Mouse (Mus musculus): ENCODE results near the gene Samd1. TPM values are rescaled to one million over a fixed set of nuclear protein-coding genes. Genes with fewer than 3 reads are reported as not detected.
"Not testable (repeated sequence)": the region's sequence is repeated elsewhere in the genome, so short reads cannot be mapped to it uniquely, and the experiment has no call there.

Samd1 gene
- polyA plus RNA-seq, 1 experiment: 12.4 TPM

DNA sequence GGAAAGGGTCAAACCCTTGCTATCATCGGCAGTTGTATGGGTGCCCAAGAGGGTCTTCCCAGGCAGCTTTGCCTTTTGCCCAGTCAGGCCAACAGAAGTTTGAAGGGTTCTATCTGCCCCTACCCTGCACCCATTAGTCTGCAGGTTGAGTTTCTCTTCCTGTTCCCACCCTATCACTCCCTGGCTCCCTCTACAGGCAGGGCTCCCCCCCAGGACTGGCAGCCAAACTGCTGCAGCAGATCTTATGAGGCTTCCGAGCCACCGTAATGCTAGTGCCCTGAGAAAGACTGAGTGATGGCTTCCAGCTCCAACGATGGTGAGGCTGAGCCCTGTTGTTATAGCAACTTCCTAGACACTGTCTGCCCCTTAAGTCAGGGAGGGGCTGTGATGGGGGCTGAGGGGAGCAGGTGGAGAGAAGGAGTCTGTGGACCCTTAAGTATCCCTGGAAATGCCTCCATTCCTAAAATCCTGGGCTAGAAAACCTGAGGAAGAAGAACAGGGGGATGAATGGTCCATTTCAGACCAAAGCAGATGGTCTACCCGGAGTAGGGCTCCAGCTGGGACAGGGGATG is 20.6 kb upstream of the Samd1 start:
- Histone ChIP-seq H3K27ac (replicated peaks; ENCODE audit: low read depth, low read length) (peak overlapping the region; percentile 80), H3K4me3 (ENCODE audit: insufficient read depth, low read depth, low read length) (peak overlapping the region; percentile 48; the same call in 1 of the 2 replicates), H3K4me1 (ENCODE audit: control insufficient read depth, insufficient read depth, insufficient read length, low read length) (peaks cover 29% of the 10 kb centered on the region)

DNA sequence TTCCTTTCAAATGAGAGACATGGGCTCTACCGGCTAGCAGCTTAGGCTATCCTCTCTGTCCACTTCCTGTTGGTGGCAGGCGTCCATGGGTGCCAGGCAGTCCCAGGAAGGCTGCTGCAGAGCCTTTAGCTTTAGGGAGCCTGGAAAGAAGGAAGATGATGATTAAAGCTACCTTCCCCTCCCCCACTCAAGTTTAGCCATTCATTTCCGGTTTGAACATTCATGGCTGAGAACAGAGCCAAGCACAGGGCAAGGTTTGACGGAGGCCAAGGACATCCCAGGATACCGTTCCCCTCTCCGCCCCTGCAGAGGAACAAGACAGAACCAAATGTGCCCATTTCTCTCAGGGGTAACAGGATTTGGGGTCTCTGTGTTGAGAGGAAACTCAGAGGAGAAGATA is 19.8 kb upstream of the Samd1 start:
- peak overlapping the region; percentile 48 for H3K4me3 ChIP-seq (ENCODE audit: insufficient read depth, low read depth, low read length)
- peaks cover 28% of the 10 kb centered on the region for H3K4me1 ChIP-seq (ENCODE audit: control insufficient read depth, insufficient read depth, insufficient read length, low read length)
- peak overlapping the region; percentile 80 for H3K27ac ChIP-seq (replicated peaks; ENCODE audit: low read depth, low read length)

DNA sequence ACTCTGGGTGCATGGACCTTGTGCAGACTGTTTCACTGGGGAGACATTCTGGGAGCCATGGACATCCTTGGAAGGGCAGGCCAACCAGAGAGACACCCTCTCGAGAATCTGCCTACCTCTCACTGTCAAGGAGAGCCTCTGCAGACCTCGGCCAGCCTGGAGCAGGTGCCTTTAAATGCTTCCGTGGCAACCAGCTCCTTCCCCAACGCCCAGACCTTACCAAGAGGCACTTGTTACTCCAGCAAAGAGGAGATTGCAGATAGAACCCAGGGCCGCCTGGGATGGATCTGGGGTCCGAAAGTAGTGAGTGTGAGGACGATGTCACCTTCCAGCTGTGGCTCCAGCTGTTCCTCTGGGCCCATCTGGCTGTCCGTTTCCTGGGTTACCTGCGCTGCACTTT is 19.3 kb upstream of the Samd1 start:
- peak overlapping the region; percentile 48 for H3K4me3 ChIP-seq (ENCODE audit: insufficient read depth, low read depth, low read length)
- H3K4me1 ChIP-seq (ENCODE audit: control insufficient read depth, insufficient read depth, insufficient read length, low read length): peaks cover 28% of the 10 kb centered on the region
- peak overlapping the region; percentile 80; the same call in 1 of the 2 replicates for H3K27ac ChIP-seq (replicated peaks; ENCODE audit: low read depth, low read length)

DNA sequence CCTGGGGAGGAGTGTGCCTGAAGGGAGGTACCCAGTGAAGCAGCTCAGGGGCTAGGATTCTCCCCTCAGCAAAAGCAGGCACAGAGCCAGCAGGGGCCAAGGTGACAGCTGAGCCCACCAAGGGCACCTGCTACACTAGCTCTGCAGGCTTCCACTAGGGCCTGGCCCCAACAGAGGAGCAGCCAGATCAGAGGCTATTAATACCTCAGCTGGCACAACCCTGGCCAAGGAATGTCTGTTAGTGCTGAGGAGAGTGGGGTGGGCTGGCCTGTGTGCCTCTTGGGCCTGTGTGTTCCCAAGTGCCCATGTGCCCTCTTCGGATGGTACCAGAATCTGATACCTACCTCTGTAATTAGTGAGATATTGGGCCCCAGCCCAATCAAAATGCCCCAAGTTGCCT is 17.2 kb upstream of the Samd1 start:
- Histone ChIP-seq H3K4me3 (ENCODE audit: insufficient read depth, low read depth, low read length) (no peak overlapping the region), H3K4me1 (ENCODE audit: control insufficient read depth, insufficient read depth, insufficient read length, low read length) (peaks cover 28% of the 10 kb centered on the region)

DNA sequence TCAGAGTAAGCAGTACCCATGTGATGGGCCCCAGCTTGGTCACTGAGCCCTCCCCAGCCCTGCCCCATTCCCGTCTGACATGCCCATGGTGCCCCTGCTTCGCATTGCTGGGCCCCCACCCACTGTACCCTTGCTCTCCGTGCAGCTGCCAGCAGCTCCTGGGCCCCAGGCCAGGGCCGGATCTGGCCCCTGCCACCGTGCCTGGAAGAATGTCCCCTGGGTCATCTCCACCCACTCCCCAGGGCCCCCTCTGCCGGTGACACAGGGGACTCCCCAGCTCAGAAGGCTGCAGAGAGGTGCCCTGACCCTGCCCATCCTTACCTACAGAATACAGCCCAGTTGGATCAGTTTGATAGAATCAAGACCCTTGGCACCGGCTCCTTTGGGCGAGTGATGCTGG is 16.6 kb upstream of the Samd1 start:
- no peak overlapping the region for H3K4me3 ChIP-seq (ENCODE audit: insufficient read depth, low read depth, low read length)

More for the DNA sequence above, 17.2 kb upstream of the Samd1 start:
- no peak overlapping the region for H3K27ac ChIP-seq (replicated peaks; ENCODE audit: low read depth, low read length)

DNA sequence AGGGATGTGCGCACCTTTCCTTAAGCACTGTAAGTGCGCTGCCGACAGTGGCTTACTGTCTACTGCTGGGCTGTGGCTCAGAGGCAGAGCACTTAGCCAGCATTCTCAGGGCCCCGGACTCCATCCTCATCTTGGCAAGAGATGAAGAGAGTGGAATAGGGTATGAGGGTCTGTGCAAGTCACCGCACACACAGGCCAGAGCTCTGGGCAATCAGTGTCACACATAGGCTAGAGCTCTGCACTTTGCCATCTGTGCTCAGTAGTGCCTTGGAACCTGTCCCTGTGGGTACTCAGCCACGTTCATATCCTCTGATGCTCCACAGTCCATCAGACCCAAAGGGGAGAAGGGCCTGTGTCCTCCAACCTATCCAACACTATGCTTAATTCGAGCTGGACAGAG is 15.9 kb upstream of the Samd1 start:
- peaks cover 24% of the 10 kb centered on the region for H3K4me1 ChIP-seq (ENCODE audit: control insufficient read depth, insufficient read depth, insufficient read length, low read length)
- no peak overlapping the region for H3K27ac ChIP-seq (replicated peaks; ENCODE audit: low read depth, low read length)
- no peak overlapping the region for H3K4me3 ChIP-seq (ENCODE audit: insufficient read depth, low read depth, low read length)

More for the DNA sequence above, 16.6 kb upstream of the Samd1 start:
- Histone ChIP-seq H3K27ac (replicated peaks; ENCODE audit: low read depth, low read length) (no peak overlapping the region), H3K4me1 (ENCODE audit: control insufficient read depth, insufficient read depth, insufficient read length, low read length) (peaks cover 28% of the 10 kb centered on the region)

DNA sequence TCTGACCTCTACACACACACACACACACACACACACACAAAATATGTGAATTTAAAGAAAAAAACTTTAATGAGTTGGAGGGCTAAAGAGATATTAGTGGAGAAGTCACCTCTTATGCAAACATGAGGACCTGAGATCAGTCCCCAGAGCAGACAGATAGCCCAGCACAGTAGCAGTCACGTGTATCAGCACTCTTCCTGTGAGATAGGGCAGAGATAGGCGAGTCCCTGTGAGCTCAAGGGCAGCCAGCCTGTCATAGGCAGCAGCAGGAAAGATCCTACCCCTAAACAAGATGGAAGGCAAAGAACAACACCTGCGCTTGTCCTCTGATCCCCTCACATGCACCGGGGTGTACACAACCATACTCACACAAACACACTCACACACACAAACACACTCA is 15.0 kb upstream of the Samd1 start:
- Histone ChIP-seq H3K4me1 (ENCODE audit: control insufficient read depth, insufficient read depth, insufficient read length, low read length) (peaks cover 15% of the 10 kb centered on the region), H3K4me3 (ENCODE audit: insufficient read depth, low read depth, low read length) (no peak overlapping the region), H3K27ac (replicated peaks; ENCODE audit: low read depth, low read length) (no peak overlapping the region)

DNA sequence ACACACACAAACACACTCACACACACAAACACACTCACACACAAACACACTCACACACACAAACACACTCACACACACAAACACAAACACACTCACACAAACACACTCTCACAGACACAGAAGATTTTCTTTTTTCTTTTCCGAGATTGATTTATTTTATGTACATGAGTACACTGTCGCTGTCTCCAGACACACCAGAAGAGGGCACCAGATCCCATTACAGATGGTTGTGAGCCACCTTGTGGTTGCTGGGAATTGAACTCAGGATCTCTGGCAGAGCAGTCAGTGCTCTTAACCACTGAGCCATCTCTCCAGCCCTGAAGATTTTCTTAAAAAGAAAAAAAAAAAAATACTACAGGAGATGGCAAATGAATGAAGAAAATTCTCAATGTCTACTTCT is 14.2 kb upstream of the Samd1 start:
- not testable (repeated sequence) for H3K4me1 ChIP-seq (ENCODE audit: control insufficient read depth, insufficient read depth, insufficient read length, low read length); H3K27ac ChIP-seq (replicated peaks; ENCODE audit: low read depth, low read length); H3K4me3 ChIP-seq (ENCODE audit: insufficient read depth, low read depth, low read length)

DNA sequence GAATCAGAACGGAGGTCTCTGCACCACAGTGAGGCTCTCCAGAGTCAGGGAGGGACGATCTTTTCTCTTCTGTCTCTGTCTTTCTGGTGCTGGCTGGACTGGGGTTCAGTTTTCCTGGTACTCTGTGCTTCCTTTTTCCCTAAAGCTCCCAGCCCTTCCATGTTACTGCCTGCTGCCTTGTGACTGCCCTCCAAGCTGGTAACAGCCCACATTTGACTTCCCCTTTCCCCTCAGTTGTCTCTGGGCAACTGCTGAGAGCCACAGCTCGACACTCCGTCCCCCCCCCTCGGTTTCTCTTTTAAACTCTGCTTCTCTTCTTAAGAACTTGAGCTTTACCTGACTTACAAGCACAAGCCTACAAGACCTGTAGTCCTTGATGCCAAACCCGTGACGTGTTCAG is 8.2 kb upstream of the Samd1 start:
- Histone ChIP-seq H3K4me3 (ENCODE audit: insufficient read depth, low read depth, low read length) (no peak overlapping the region), H3K27ac (replicated peaks; ENCODE audit: low read depth, low read length) (no peak overlapping the region), H3K4me1 (ENCODE audit: control insufficient read depth, insufficient read depth, insufficient read length, low read length) (no peaks in the 10 kb centered on the region)

DNA sequence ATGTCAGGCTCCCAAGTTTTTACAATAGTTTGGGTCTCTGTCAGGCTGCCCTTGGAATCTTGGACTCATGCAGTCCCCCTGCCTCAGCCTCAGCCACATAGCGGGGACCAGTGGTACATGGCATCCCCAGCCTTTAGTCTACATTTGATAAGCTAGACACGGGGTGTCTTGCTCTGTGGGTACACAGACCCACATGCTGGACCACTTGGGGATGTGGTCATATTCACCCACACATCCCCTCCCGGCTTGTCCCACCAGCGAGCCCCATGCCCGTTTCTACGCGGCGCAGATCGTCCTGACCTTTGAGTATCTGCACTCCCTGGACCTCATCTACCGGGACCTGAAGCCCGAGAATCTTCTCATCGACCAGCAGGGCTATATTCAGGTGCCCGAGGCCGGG is 7.3 kb upstream of the Samd1 start:
- Histone ChIP-seq H3K27ac (replicated peaks; ENCODE audit: low read depth, low read length) (no peak overlapping the region), H3K4me1 (ENCODE audit: control insufficient read depth, insufficient read depth, insufficient read length, low read length) (no peaks in the 10 kb centered on the region), H3K4me3 (ENCODE audit: insufficient read depth, low read depth, low read length) (no peak overlapping the region)

DNA sequence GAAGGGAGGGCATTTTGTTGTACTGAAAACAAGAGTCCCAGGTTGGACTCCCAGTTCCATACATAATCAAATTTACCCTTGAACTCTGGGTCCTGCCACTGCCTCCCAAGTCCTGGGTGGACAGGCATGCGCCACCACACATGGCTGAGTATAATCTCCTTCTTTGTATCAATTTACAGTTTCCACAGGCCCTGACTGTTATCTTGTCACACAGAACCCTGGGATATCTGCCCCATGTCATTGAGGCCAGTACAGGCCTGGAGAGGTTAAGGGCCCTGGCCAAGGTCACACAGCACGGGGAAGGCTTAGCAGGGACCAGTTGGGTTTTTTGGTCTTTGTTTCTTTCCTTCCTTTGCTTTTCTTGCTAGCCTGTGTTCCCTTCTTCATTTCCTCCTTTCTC is 5.0 kb upstream of the Samd1 start:
- Histone ChIP-seq H3K4me1 (ENCODE audit: control insufficient read depth, insufficient read depth, insufficient read length, low read length) (no peaks in the 10 kb centered on the region), H3K4me3 (ENCODE audit: insufficient read depth, low read depth, low read length) (no peak overlapping the region), H3K27ac (replicated peaks; ENCODE audit: low read depth, low read length) (no peak overlapping the region)

DNA sequence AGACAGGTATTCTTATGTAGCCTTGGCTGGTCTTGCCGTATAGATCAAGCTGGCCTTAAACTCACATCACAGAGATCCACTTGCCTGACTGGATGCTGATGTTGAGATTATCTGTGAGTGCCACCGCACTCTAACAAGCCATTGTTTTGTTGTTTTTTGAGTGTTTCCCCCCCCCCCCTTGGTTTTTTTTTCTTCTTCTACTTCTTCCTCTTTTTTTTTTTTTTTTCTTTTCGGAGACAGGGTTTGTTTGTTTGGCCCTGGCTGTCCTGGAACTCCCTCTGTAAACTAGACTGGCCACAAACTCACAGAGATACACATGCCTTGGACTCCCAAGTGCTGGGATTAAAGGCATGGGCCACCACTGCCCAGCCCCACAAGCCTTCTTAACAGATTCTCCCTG is 3.4 kb upstream of the Samd1 start:
- Histone ChIP-seq H3K27ac (replicated peaks; ENCODE audit: low read depth, low read length) (no peak overlapping the region), H3K4me1 (ENCODE audit: control insufficient read depth, insufficient read depth, insufficient read length, low read length) (0 out of 2 replicates have a peak, but pooled peaks cover 3% of the 10 kb centered on the region), H3K4me3 (ENCODE audit: insufficient read depth, low read depth, low read length) (no peak overlapping the region)

DNA sequence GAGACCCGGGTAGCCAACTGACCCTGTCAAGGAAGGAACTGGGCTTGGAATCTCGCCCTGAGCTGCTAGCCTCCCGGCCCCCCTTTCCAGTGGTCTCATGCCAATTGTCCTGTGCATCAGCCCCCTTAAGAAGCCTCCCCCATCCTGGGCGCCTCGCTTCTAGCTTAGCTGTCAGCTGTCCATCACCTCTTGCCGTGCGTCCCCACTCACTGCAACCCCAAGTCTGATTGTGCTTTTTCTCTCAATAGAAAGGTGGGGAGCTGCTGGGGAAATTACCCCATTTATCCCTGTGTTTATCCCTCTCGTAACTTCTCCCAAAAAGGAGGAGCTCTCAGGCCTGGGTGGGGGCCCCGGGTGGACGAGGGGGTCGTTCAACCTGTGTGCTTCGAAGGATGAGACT is 1.5 kb upstream of the Samd1 start:
- H3K4me1 ChIP-seq (ENCODE audit: control insufficient read depth, insufficient read depth, insufficient read length, low read length): 0 out of 2 replicates have a peak, but pooled peaks cover 7% of the 10 kb centered on the region
- peak overlapping the region; percentile 85 for H3K4me3 ChIP-seq (ENCODE audit: insufficient read depth, low read depth, low read length)
- H3K27ac ChIP-seq (replicated peaks; ENCODE audit: low read depth, low read length): no peak overlapping the region

DNA sequence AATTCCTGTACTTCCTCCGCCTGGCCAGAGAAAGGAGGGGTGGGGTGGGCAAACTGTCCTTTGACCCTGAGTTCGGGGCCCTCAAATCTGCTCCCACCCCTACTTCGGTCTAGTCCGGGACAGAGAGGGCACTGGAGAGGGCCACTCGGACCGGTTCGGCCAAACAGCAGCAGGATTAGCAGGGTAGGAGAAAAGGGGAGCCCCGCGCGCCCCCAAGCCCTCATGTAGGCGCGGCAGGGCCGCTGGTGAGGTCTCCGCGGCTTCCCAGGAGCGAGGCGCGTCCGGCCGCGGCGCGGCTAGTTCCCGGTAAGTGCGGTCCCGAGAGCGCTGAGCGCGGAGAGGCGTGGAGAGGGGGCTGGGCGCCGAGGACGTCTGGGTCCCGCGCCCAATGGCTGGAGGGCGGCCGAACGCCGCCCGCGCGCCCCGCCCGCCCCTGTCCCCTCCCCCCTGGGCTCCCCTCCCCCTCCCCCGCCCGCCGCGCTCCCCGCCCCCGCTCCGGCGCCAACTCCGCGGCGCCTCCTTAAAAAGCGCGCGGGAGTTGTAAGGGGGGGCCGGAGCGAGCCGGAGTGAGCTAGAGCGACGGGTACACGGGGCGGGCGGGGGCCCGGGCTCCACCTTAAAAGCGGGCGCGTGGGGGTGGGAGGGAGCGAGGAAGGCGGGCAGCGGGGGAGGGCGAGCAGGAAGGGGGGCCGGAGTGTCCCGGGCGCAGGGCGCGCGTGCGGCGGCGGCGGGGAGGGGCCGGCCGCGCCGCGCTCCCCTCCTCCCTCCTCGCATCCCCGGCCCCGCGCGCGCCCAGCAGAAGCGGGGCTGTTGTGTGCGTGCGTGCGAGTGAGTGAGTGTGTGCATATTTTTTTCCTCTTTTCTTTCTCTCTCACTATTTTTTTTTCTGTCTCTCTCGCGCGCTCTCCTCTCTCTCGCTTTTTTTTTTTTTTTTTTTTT is 636 bp upstream of the Samd1 start:
- peak overlapping the region; percentile 87 for H3K4me3 ChIP-seq (ENCODE audit: insufficient read depth, low read depth, low read length)
- H3K4me1 ChIP-seq (ENCODE audit: control insufficient read depth, insufficient read depth, insufficient read length, low read length): 0 out of 2 replicates have a peak, but pooled peaks cover 7% of the 10 kb centered on the region
- peak overlapping the region; percentile 81 for H3K27ac ChIP-seq (replicated peaks; ENCODE audit: low read depth, low read length)

DNA sequence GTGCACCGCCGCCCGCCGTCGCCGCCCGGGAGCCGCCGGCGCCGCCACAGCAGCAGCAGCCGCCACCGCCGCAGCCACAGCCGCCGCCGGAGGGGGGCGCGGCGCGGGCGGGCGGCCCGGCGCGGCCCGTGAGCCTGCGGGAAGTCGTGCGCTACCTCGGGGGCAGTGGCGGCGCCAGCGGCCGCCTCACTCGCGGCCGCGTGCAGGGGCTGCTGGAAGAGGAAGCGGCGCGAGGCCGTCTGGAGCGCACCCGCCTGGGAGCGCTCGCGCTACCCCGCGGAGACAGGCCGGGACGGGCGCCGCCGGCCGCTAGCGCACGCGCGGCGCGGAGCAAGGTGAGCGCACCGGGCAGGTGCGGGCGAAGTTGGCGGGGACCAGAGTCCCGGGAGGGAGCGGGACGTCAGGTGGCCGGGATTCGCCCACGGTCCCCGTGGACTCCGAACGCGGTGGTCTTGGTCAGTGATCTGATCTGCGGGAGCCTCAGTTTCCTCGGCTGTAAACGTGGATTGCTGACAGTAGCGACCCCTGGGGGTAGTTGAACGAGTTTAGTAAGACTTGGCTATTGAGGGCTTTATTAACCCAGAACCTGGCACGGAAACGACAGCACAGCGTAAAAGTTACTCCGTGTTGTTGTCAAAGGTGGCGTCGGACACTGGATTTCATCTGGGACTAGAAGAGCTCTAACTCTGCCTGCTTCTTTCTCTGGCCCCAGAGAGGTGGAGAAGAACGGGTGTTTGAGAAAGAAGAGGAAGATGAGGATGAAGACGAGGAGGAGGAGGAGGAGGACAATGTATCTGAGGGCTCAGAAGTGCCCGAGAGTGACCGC is 972 bp downstream of the Samd1 start:
- Histone ChIP-seq H3K4me1 (ENCODE audit: control insufficient read depth, insufficient read depth, insufficient read length, low read length) (0 out of 2 replicates have a peak, but pooled peaks cover 7% of the 10 kb centered on the region), H3K4me3 (ENCODE audit: insufficient read depth, low read depth, low read length) (peak overlapping the region; percentile 79), H3K27ac (replicated peaks; ENCODE audit: low read depth, low read length) (no peak overlapping the region)
